Mouse (Mus musculus) midbrain, embryonic 16.5 days (tissue): ENCODE results near the gene BC017158. TPM values are rescaled to one million over a fixed set of nuclear protein-coding genes. Genes with fewer than 3 reads are reported as not detected.

ENCODE experiments used
- ATAC-seq: fragments of 200-750 bp; cut with Nextera tagmentation; 2 replicates; pipeline ENCODE4 v1.8.0; 2017; ENCODE audit warnings: moderate TSS enrichment
- H3K27ac ChIP-seq: fragments of 300-500 bp; sonication (generic); 2 replicates; pipeline ENCODE4 v1.5.1; 2014; ENCODE audit warnings: mild to moderate bottlenecking, low read length, mixed read lengths
- H3K27me3 ChIP-seq: fragments of 300-500 bp; sonication (generic); 2 replicates; pipeline ENCODE4 v1.6.1; 2014; ENCODE audit warnings: low read depth, low read length, mixed read lengths; ENCODE audit not compliant: control insufficient read depth, insufficient read depth
- H3K36me3 ChIP-seq: fragments of 300-500 bp; sonication (generic); 2 replicates; pipeline ENCODE4 v1.6.1; 2014; ENCODE audit warnings: mild to moderate bottlenecking, low read length, moderate library complexity, mixed read lengths; ENCODE audit not compliant: control insufficient read depth, insufficient read depth
- H3K4me1 ChIP-seq: fragments of 300-500 bp; sonication (generic); 2 replicates; pipeline ENCODE4 v1.6.1; 2014; ENCODE audit warnings: mild to moderate bottlenecking, low read length, mixed read lengths; ENCODE audit not compliant: control insufficient read depth, insufficient read depth
- H3K4me2 ChIP-seq: fragments of 300-500 bp; sonication (generic); 2 replicates; pipeline ENCODE4 v1.6.1; 2014; ENCODE audit warnings: mild to moderate bottlenecking, low read length, mixed read lengths
- H3K4me3 ChIP-seq: fragments of 300-500 bp; sonication (generic); 2 replicates; pipeline ENCODE4 v1.5.1; 2014; ENCODE audit warnings: low read depth, mild to moderate bottlenecking, low read length, moderate library complexity, mixed read lengths
- H3K9ac ChIP-seq: fragments of 300-500 bp; sonication (generic); 2 replicates; pipeline ENCODE4 v1.6.1; 2014; ENCODE audit warnings: low read depth, low read length, mixed read lengths
- H3K9me3 ChIP-seq: fragments of 300-500 bp; sonication (generic); replicated peaks from 2 replicates; pipeline ENCODE4 v1.6.1; 2014; ENCODE audit warnings: mild to moderate bottlenecking, low read length, mixed read lengths; ENCODE audit not compliant: control insufficient read depth, poor library complexity, severe bottlenecking
- WGBS: fragments of 180-500 bp; shearing (Covaris S2); extraction: QIAGEN DNeasy Blood & Tissue Kit; methylation state at CpG from one replicate; pipeline ENCODE4 v1.1.7; 2014; 5-methylcytosine and 5-hydroxymethylcytosine counted together
- polyA plus RNA-seq: library from polyadenylated mRNA; unstranded; fragments of >200 nt; fragmentation: Nextera tagmentation; extraction: Ambion mirVana; gene quantifications from 2 replicates; pipeline ENCODE4 v1.2.1, GENCODE M21; 2015

BC017158 gene
- polyA plus RNA-seq, 1 experiment from 2014 or later = 25.9 TPM

- ATAC-seq = no peak
- peaks cover 7% of the 10 kb centered on the region for H3K4me1 ChIP-seq
- no peaks in the 10 kb centered on the region for H3K9me3 ChIP-seq
- H3K27ac ChIP-seq = no peak overlapping the region
- no peak overlapping the region for H3K4me3 ChIP-seq
- WGBS = 96% methylated on average over 5 of the region's 5 CpGs
- H3K4me2 ChIP-seq = no peak overlapping the region
- no peaks in the 10 kb centered on the region for H3K36me3 ChIP-seq
- 0 out of 2 replicates have a peak, but pooled peaks cover 3% of the 10 kb centered on the region for H3K27me3 ChIP-seq
- no peak overlapping the region for H3K9ac ChIP-seq
These were observed 42.2 kb downstream of the BC017158 start for GRCm38 (mm10) chr7:128255757-128256156.

- 57% methylated on average over 2 of the region's 2 CpGs for WGBS
- ATAC-seq = no peak
- no peak overlapping the region for H3K4me3 ChIP-seq
- no peak overlapping the region for H3K27ac ChIP-seq
- no peak overlapping the region for H3K9ac ChIP-seq
- no peaks in the 10 kb centered on the region for H3K36me3 ChIP-seq
- 0 out of 2 replicates have a peak, but pooled peaks cover 3% of the 10 kb centered on the region for H3K27me3 ChIP-seq
- H3K4me2 ChIP-seq = no peak overlapping the region
- H3K9me3 ChIP-seq = no peaks in the 10 kb centered on the region
- H3K4me1 ChIP-seq = peaks cover 7% of the 10 kb centered on the region
These were observed 43.0 kb downstream of the BC017158 start for GRCm38 (mm10) chr7:128254978-128255377.

- ATAC-seq = no peak; the same call in 1 of the 2 replicates
- Histone ChIP-seq H3K9me3 (no peaks in the 10 kb centered on the region), H3K9ac (peak overlapping the region; percentile 47), H3K4me2 (peak overlapping the region; percentile 65), H3K27ac (0 out of 2 replicates have a peak overlapping the region, but pooled peaks have one; percentile 11), H3K36me3 (no peaks in the 10 kb centered on the region), H3K27me3 (0 out of 2 replicates have a peak, but pooled peaks cover 3% of the 10 kb centered on the region), H3K4me3 (peak overlapping the region; percentile 41), H3K4me1 (peaks cover 7% of the 10 kb centered on the region)
- WGBS = 8% methylated on average over 24 of the region's 24 CpGs
These were observed 45.4 kb downstream of the BC017158 start for GRCm38 (mm10) chr7:128252609-128253008.

- Histone ChIP-seq H3K4me1 (peaks cover 12% of the 10 kb centered on the region), H3K9ac (no peak overlapping the region), H3K27me3 (0 out of 2 replicates have a peak, but pooled peaks cover 3% of the 10 kb centered on the region), H3K4me2 (peak overlapping the region; percentile 65), H3K27ac (no peak overlapping the region), H3K4me3 (no peak overlapping the region; the same call in 1 of the 2 replicates), H3K36me3 (no peaks in the 10 kb centered on the region), H3K9me3 (no peaks in the 10 kb centered on the region)
- WGBS = 48% methylated on average over 12 of the region's 12 CpGs
- no peak for ATAC-seq
These were observed 46.0 kb downstream of the BC017158 start for GRCm38 (mm10) chr7:128251946-128252345.

GRCm38 (mm10) chr7:128249998-128250397 lies 48.0 kb downstream of the BC017158 start:
- no peak overlapping the region for H3K4me2 ChIP-seq
- WGBS = 88% methylated on average over 5 of the region's 5 CpGs
- peaks cover 1% of the 10 kb centered on the region; the same call in 1 of the 2 replicates for H3K36me3 ChIP-seq
- peaks cover 21% of the 10 kb centered on the region for H3K4me1 ChIP-seq
- H3K9ac ChIP-seq = no peak overlapping the region
- H3K27me3 ChIP-seq = 0 out of 2 replicates have a peak, but pooled peaks cover 3% of the 10 kb centered on the region
- H3K27ac ChIP-seq = no peak overlapping the region
- H3K4me3 ChIP-seq = no peak overlapping the region
- H3K9me3 ChIP-seq = no peaks in the 10 kb centered on the region
- ATAC-seq = no peak

- 0 out of 2 replicates have a peak, but pooled peaks cover 3% of the 10 kb centered on the region for H3K27me3 ChIP-seq
These were observed 49.6 kb downstream of the BC017158 start for GRCm38 (mm10) chr7:128248081-128249042.

GRCm38 (mm10) chr7:128247443-128247842 lies 50.5 kb downstream of the BC017158 start:
- peak; percentile 72 for ATAC-seq
- Histone ChIP-seq H3K4me3 (peak overlapping the region; percentile 44), H3K4me2 (peak overlapping the region; percentile 64), H3K9ac (peak overlapping the region; percentile 68; the same call in 1 of the 2 replicates), H3K36me3 (peaks cover 13% of the 10 kb centered on the region), H3K4me1 (peaks cover 17% of the 10 kb centered on the region), H3K27me3 (0 out of 2 replicates have a peak, but pooled peaks cover 3% of the 10 kb centered on the region), H3K9me3 (no peaks in the 10 kb centered on the region), H3K27ac (peak overlapping the region; percentile 75)
- WGBS = under 1% methylated on average over 13 of the region's 13 CpGs

More at GRCm38 (mm10) chr7:128248081-128249042, 49.6 kb downstream of the BC017158 start:
- WGBS = 85% methylated on average over 10 of the region's 10 CpGs
- H3K4me1 ChIP-seq = peaks cover 21% of the 10 kb centered on the region
- H3K36me3 ChIP-seq = peaks cover 10% of the 10 kb centered on the region
- no peaks in the 10 kb centered on the region for H3K9me3 ChIP-seq
- ATAC-seq = no peak
- H3K4me2 ChIP-seq = peak overlapping the region; percentile 64; the same call in 1 of the 2 replicates
- H3K4me3 ChIP-seq = no peak overlapping the region
- no peak overlapping the region for H3K27ac ChIP-seq
- H3K9ac ChIP-seq = no peak overlapping the region

GRCm38 (mm10) chr7:128246496-128247391 lies 51.2 kb downstream of the BC017158 start, which contains the start of gene Tgfb1i1:
Tgfb1i1 (plus strand) TSS chr7:128246812.
- Histone ChIP-seq H3K36me3 (peaks cover 15% of the 10 kb centered on the region), H3K27ac (peak within 1 kb of the TSS; percentile 75), H3K9me3 (no peaks in the 10 kb centered on the region), H3K4me2 (peak within 1 kb of the TSS; percentile 64), H3K4me3 (peak within 1 kb of the TSS; percentile 44), H3K4me1 (peaks cover 14% of the 10 kb centered on the region), H3K9ac (peak within 1 kb of the TSS; percentile 68), H3K27me3 (0 out of 2 replicates have a peak, but pooled peaks cover 3% of the 10 kb centered on the region)
- under 1% methylated on average over 26 of the region's 30 CpGs for WGBS
- ATAC-seq = peak; percentile 61
